Mouse (Mus musculus): ENCODE measurements around the gene 2200002J24Rik.
"Not testable (repeated sequence)": the region's sequence is repeated elsewhere in the genome, so short reads cannot be mapped to it uniquely, and the experiment has no call there.

2200002J24Rik gene

DNA sequence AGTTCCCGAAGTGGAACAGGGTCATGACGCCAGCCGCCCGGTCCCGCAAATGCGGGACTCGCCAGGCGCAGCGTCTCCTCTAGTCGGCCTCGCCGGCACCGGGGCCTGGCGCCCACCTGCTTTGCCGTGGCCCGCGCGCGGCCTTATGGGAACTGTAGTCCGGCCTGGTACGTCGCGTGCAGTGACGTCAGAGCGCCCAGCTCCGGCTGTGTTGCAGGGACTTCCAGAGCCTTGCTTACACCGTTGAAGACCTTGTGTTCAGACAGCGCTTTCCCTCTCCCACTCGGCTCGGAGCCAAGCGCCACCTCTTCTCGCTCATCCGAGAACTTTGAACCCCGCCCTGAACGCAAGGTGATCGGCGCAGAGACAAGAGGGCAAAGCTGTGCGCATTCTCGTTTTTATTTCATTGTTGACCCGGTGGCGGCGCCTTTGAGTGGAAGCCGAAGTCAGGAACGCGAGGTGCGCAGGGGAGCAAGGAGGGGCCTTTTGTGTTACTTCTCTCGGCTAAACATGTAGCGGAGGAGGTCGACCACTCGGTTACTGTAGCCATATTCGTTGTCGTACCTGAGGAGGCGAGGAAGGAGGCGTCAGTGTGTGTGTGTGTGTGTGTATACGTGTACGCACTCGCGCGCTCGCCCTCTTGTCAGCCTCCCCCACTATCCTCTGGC is 30.8 kb downstream of the 2200002J24Rik start, which contains the start of gene Tmem147:
Gene Tmem147, minus strand, starts transcription at position 145 of the 668 bp plus-strand sequence.
- DNase-seq = peak; percentile 94 to 95

- not testable (repeated sequence) for DNase-seq
Observed at GRCm38 (mm10) chr7:30730064-30730722, 31.5 kb downstream of the 2200002J24Rik start.

DNA sequence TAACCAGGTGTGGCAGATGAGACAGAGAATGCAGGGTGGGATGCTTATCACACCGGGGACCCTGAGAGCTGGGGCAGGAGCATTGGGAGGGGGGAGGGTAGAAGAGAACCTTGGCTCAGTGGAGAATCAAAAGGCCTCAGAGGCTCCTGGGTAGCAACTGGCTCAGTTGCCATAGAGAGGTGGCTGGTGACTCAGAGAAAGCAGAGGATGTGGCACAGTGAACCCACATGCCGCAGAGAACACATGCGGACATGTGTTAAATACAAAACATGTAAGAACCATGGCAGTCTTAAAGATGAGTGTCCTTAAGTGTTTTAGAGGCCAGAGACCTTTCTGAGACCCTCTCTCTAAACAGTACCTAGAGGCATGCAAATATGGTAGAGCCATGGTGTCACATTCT is 37.5 kb downstream of the 2200002J24Rik start:
- no peak for DNase-seq

GRCm38 (mm10) chr7:30742570-30742969 is 43.8 kb downstream of the 2200002J24Rik start:
- DNase-seq = not testable (repeated sequence)

DNA sequence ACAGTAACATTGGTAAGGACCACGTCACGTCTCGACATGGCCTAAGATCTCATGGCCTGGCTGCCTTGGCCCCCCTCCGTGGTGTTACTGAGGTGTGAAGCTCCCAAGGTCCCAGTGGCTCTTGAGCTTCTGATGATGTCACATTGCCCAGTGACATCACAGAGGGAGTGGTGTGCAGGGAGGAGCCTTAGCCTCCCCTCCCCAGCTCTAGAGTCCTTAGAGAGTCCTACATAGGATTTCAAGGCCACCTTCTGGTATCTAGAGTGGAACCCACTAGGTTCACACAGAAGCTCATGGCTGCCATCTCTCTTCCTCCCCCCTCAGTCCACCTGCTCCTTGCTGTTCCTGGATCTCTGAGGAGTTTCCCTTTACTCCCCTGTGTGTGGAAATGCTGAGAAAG is 44.9 kb downstream of the 2200002J24Rik start, which contains the start of gene Gapdhs:
Gene Gapdhs, minus strand, starts transcription at position 65 of the 400 bp plus-strand sequence.
- DNase-seq = not testable (repeated sequence)

GRCm38 (mm10) chr7:30744022-30744598 is 45.4 kb downstream of the 2200002J24Rik start:
- peak; percentile 77 to 86 for DNase-seq

- no peak for DNase-seq
Observed at GRCm38 (mm10) chr7:30747525-30748204, 48.9 kb downstream of the 2200002J24Rik start.

Data from lung, adult 18-20 months (tissue).